Mouse (Mus musculus): ENCODE data around the gene Zfp212. TPM values are rescaled to one million over a fixed set of nuclear protein-coding genes. Genes with fewer than 3 reads are reported as not detected.
A peak's percentile ranks its signal among the peaks of the same experiment; 100 is the strongest.

Gene Zfp212
- total and polyA plus RNA-seq, 3 experiments, result 7.6 to 14.0 (median 11.4) TPM

GRCm38 (mm10) chr6:47974599-47974998 is 54.3 kb downstream of the Zfp212 start:
- no peak for DNase-seq (ENCODE audit: low spot score)
- Histone ChIP-seq H3K27me3 (ENCODE audit: insufficient read depth, low read length) (peaks cover 14% of the 10 kb centered on the region), H3K36me3 (replicated peaks) (no peaks in the 10 kb centered on the region), H3K9me3 (replicated peaks) (no peaks in the 10 kb centered on the region), H3K4me1 (ENCODE audit: insufficient read depth, low read depth, low read length) (peaks cover 3% of the 10 kb centered on the region), H3K4me3 (ENCODE audit: low read depth, low read length) (no peak overlapping the region)
- no peak for ATAC-seq (ENCODE audit: extremely low read depth, insufficient number of reproducible peaks, low FRiP score, poor library complexity, severe bottlenecking)
- TF ChIP-seq GATA1 (IDR thresholded peaks at IDR 0.05; ENCODE audit: borderline replicate concordance, low read length), result no peak
- TF ChIP-seq CTCF (IDR thresholded peaks at IDR 0.05; ENCODE audit: low read depth, low read length), result 0 out of 2 replicates have a peak, but pooled peaks have one; percentile 7

DNA sequence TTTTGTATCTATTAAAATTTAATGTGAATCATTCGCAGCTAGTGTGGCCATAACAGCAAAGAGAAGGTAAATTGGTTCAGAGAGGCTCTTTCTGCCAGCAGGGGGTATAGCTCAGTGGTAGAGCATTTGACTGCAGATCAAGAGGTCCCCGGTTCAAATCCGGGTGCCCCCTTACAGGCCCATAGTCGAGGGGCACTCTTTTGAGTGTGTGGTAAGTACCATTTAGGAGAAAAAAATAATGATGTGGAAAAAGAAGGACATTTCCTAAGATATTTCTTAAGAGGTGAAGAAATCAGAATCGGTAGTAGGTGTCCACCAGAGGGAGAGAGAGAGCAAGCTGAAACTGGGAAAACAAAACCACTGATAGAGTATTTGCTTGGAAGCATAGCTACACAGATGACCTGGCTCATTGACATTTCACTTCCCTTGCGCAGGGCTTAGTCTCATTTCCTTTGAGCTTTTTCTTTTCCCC is 58.7 kb downstream of the Zfp212 start:
- TF ChIP-seq GATA2 (IDR thresholded peaks at IDR 0.05; ENCODE audit: borderline replicate concordance, low read depth, low read length), result no peak
- no peak for TF ChIP-seq GATA1 (IDR thresholded peaks at IDR 0.05; ENCODE audit: borderline replicate concordance, low read length)
- no peak for TF ChIP-seq TAL1 (conservative IDR thresholded peaks at IDR 0.05; ENCODE audit: low read depth, low read length)
- no peak for TF ChIP-seq CTCF (IDR thresholded peaks at IDR 0.05; ENCODE audit: low read depth, low read length)
- no peak for TF ChIP-seq POLR2AphosphoS5 (IDR thresholded peaks at IDR 0.05; ENCODE audit: insufficient replicate concordance, low read depth, low read length)
- ATAC-seq (ENCODE audit: extremely low read depth, insufficient number of reproducible peaks, low FRiP score, poor library complexity, severe bottlenecking) (peak; percentile 22; the same call in 1 of the 2 replicates), DNase-seq (ENCODE audit: low spot score) (peak; percentile 26)
- H3K9me3 ChIP-seq (replicated peaks), result no peaks in the 10 kb centered on the region
- peaks cover 3% of the 10 kb centered on the region for H3K4me1 ChIP-seq (ENCODE audit: insufficient read depth, low read depth, low read length)
- H3K27me3 ChIP-seq (ENCODE audit: insufficient read depth, low read length), result peaks cover 11% of the 10 kb centered on the region
- no peaks in the 10 kb centered on the region for H3K36me3 ChIP-seq (replicated peaks)
- no peak overlapping the region for H3K4me3 ChIP-seq (ENCODE audit: low read depth, low read length)

Other genes with a start within 250 kb of the Zfp212 start
- 46.6 and 55.0 TPM in 2 replicates for gene Pdia4, start 107.0 kb upstream of the Zfp212 start, total RNA-seq (2014; fragmentation: Nextera tagmentation)
- 95.8 and 96.7 TPM in 2 replicates for gene Pdia4, start 107.0 kb upstream of the Zfp212 start, total RNA-seq (2017)
- 4.0 and 5.0 TPM in 2 replicates for gene Pdia4, start 107.0 kb upstream of the Zfp212 start, polyA plus RNA-seq (2012)
- gene Zfp786, start 89.6 kb upstream of the Zfp212 start, total RNA-seq (2014; fragmentation: Nextera tagmentation), result 2.7 and 9.3 TPM in 2 replicates
- gene Zfp786, start 89.6 kb upstream of the Zfp212 start, total RNA-seq (2017), result 0.99 and 1.1 TPM in 2 replicates
- 0.20 and 0.26 TPM in 2 replicates for gene Zfp786, start 89.6 kb upstream of the Zfp212 start, polyA plus RNA-seq (2012)
- 27.5 and 32.3 TPM in 2 replicates for gene Zfp398, start 84.8 kb upstream of the Zfp212 start, total RNA-seq (2014; fragmentation: Nextera tagmentation)
- gene Zfp398, start 84.8 kb upstream of the Zfp212 start, total RNA-seq (2017), result 12.6 and 15.7 TPM in 2 replicates
- gene Zfp398, start 84.8 kb upstream of the Zfp212 start, polyA plus RNA-seq (2012), result 4.1 and 4.6 TPM in 2 replicates
- 11.1 and 14.3 TPM in 2 replicates for gene Zfp282, start 43.3 kb upstream of the Zfp212 start, total RNA-seq (2014; fragmentation: Nextera tagmentation)
- 13.3 and 13.6 TPM in 2 replicates for gene Zfp282, start 43.3 kb upstream of the Zfp212 start, total RNA-seq (2017)
- gene Zfp282, start 43.3 kb upstream of the Zfp212 start, polyA plus RNA-seq (2012), result 24.6 and 24.9 TPM in 2 replicates
- 6.2 and 6.5 TPM in 2 replicates for gene Zfp956, start 32.9 kb downstream of the Zfp212 start, total RNA-seq (2014; fragmentation: Nextera tagmentation)
- gene Zfp956, start 32.9 kb downstream of the Zfp212 start, total RNA-seq (2017), result 5.8 and 8.6 TPM in 2 replicates
- 5.5 and 8.0 TPM in 2 replicates for gene Zfp956, start 32.9 kb downstream of the Zfp212 start, polyA plus RNA-seq (2012)
- 27.4 and 28.0 TPM in 2 replicates for gene Zfp777, start 128.4 kb downstream of the Zfp212 start, total RNA-seq (2014; fragmentation: Nextera tagmentation)
- 22.1 and 25.4 TPM in 2 replicates for gene Zfp777, start 128.4 kb downstream of the Zfp212 start, total RNA-seq (2017)
- gene Zfp777, start 128.4 kb downstream of the Zfp212 start, polyA plus RNA-seq (2012), result 69.6 and 86.8 TPM in 2 replicates
- gene Zfp746, start 166.1 kb downstream of the Zfp212 start, total RNA-seq (2014; fragmentation: Nextera tagmentation), result 34.2 and 36.3 TPM in 2 replicates
- gene Zfp746, start 166.1 kb downstream of the Zfp212 start, total RNA-seq (2017), result 14.8 and 16.9 TPM in 2 replicates
- gene Zfp746, start 166.1 kb downstream of the Zfp212 start, polyA plus RNA-seq (2012), result 13.2 and 16.2 TPM in 2 replicates

Measured in G1E (cell line).